In the genomic region with DNA sequence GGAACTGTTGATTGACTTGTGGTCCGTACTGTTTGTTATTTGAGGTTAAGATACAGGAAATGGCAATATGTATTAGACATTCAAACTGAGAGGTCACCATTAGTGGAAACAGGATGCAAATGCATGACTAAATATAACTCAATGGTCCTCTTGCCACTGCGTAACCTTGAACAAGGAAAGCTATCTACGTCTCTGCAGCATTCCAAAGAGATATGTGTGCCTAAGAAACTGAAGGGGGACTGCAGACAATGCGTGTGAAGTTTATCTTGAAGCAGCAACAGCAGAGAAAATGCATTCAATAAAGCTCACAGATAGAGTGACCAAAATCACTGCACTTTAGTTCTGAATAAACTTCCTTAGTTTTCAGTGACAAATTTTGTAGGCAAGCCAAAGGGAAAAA, we compare ENCODE assay signal across 27 mouse cellular contexts.
DNase-seq lines count a peak whose midpoint lies in the region; ATAC-seq and TF ChIP-seq lines count a peak whose summit lies in the region.
"Had no signal": no experiment of that assay in that cellular context is flagged by ENCODE, and none has a peak within 500 bp of the region (broad histone marks: within the 10 kb centered on the region; RNA-seq: fewer than 3 reads in every experiment).

No protein-coding gene starts in this region.

- no peak for ATAC-seq in heart, embryonic 13.5 days (ENCODE audit: extremely low read depth, insufficient number of reproducible peaks, low FRiP score, low TSS enrichment)
- no peak for ATAC-seq in kidney, postnatal 0 days (replicated peaks; ENCODE audit: low FRiP score, low read depth)
- no peak for ATAC-seq in liver, postnatal 0 days
- no peak for ATAC-seq in liver, embryonic 12.5 days
- ATAC-seq: CD4-positive, CD25-positive, alpha-beta regulatory T cell, adult 4 months; forebrain, embryonic 14.5 days; forebrain, postnatal 0 days; hindbrain, postnatal 0 days; inflammation-experienced regulatory T-cells, adult 6 months had no signal

- DNase-seq in heart, adult 18-20 months: no peak
- peak; percentile 26 for DNase-seq in kidney, postnatal 0 days (ENCODE audit: low spot score)
- no peak for DNase-seq in kidney, postnatal 4 days
- DNase-seq in liver, postnatal 0 days: no peak
- DNase-seq in left cerebral cortex, adult 8-10 months (ENCODE audit: low spot score in 2 of 2): no peak
- DNase-seq: adrenal gland, adult 2 months; adrenal gland, postnatal 14 days; cerebellum, adult 11 months; cerebellum, adult 2 months; cerebellum, adult 9-11 months; cerebellum, postnatal 25 days; forebrain, postnatal 0 days; gastrocnemius, adult 2 months; gastrocnemius, postnatal 14 days; heart, adult 11 months; heart, postnatal 14 days; heart, postnatal 4 days had no signal

- no peak for TF ChIP-seq CTCF in kidney, postnatal 0 days (IDR thresholded peaks at IDR 0.05; ENCODE audit: low read depth)
- TF ChIP-seq CTCF in liver, postnatal 0 days (IDR thresholded peaks at IDR 0.05; ENCODE audit: low read depth): no peak

- H3K4me2 ChIP-seq in heart, embryonic 13.5 days: no peak overlapping the region
- H3K4me2 ChIP-seq in kidney, postnatal 0 days (ENCODE audit: low read length): no peak overlapping the region
- no peak overlapping the region for H3K4me2 ChIP-seq in liver, postnatal 0 days (ENCODE audit: low read depth, low read length)
- H3K4me2 ChIP-seq in liver, embryonic 12.5 days: no peak overlapping the region
- H3K4me2 ChIP-seq: embryonic facial prominence, embryonic 12.5 days; embryonic facial prominence, embryonic 15.5 days; heart, embryonic 12.5 days; hindbrain, embryonic 14.5 days had no signal

- no peak overlapping the region for H3K9ac ChIP-seq in heart, embryonic 13.5 days
- no peak overlapping the region for H3K9ac ChIP-seq in kidney, postnatal 0 days (ENCODE audit: low read depth, low read length)
- no peak overlapping the region for H3K9ac ChIP-seq in liver, postnatal 0 days (replicated peaks)
- H3K9ac ChIP-seq in liver, embryonic 12.5 days: no peak overlapping the region
- H3K9ac ChIP-seq: embryonic facial prominence, embryonic 12.5 days; embryonic facial prominence, embryonic 15.5 days; forebrain, postnatal 0 days; heart, embryonic 12.5 days; hindbrain, embryonic 14.5 days had no signal

- H3K9me3 ChIP-seq in heart, embryonic 13.5 days: no peaks in the 10 kb centered on the region
- no peaks in the 10 kb centered on the region for H3K9me3 ChIP-seq in kidney, postnatal 0 days (replicated peaks; ENCODE audit: low read length)
- H3K9me3 ChIP-seq in liver, postnatal 0 days (ENCODE audit: low read length): no peaks in the 10 kb centered on the region
- no peaks in the 10 kb centered on the region for H3K9me3 ChIP-seq in liver, embryonic 12.5 days (replicated peaks)
- H3K9me3 ChIP-seq: embryonic facial prominence, embryonic 12.5 days; embryonic facial prominence, embryonic 15.5 days; heart, embryonic 12.5 days had no signal

- peak overlapping the region; percentile 50 for H3K27ac ChIP-seq in heart, embryonic 13.5 days (replicated peaks)
- H3K27ac ChIP-seq in kidney, postnatal 0 days: no peak overlapping the region
- H3K27ac ChIP-seq in liver, postnatal 0 days (ENCODE audit: low read depth): no peak overlapping the region
- no peak overlapping the region for H3K27ac ChIP-seq in liver, embryonic 12.5 days
- H3K27ac ChIP-seq: embryonic facial prominence, embryonic 12.5 days; embryonic facial prominence, embryonic 15.5 days; gastrocnemius, adult 2 months; hindbrain, embryonic 14.5 days; hindbrain, postnatal 0 days had no signal

- no peaks in the 10 kb centered on the region for H3K36me3 ChIP-seq in heart, embryonic 13.5 days
- no peaks in the 10 kb centered on the region for H3K36me3 ChIP-seq in kidney, postnatal 0 days (ENCODE audit: insufficient read depth, low read length)
- no peaks in the 10 kb centered on the region for H3K36me3 ChIP-seq in liver, postnatal 0 days (replicated peaks; ENCODE audit: insufficient read depth, low read length)
- no peaks in the 10 kb centered on the region for H3K36me3 ChIP-seq in liver, embryonic 12.5 days
- H3K36me3 ChIP-seq: embryonic facial prominence, embryonic 12.5 days; embryonic facial prominence, embryonic 15.5 days; heart, embryonic 12.5 days had no signal

- H3K4me1 ChIP-seq in heart, embryonic 13.5 days: peaks cover 27% of the 10 kb centered on the region
- H3K4me1 ChIP-seq in kidney, postnatal 0 days (replicated peaks; ENCODE audit: insufficient read depth, low read length): no peaks in the 10 kb centered on the region
- H3K4me1 ChIP-seq in liver, postnatal 0 days (ENCODE audit: insufficient read depth): 0 out of 2 replicates have a peak, but pooled peaks cover 4% of the 10 kb centered on the region
- 0 out of 2 replicates have a peak, but pooled peaks cover 9% of the 10 kb centered on the region for H3K4me1 ChIP-seq in liver, embryonic 12.5 days
- H3K4me1 ChIP-seq: embryonic facial prominence, embryonic 12.5 days; embryonic facial prominence, embryonic 15.5 days had no signal

- TF ChIP-seq EP300 in liver, postnatal 0 days (IDR thresholded peaks at IDR 0.05; ENCODE audit: low read depth): peak; percentile 55

- no peaks in the 10 kb centered on the region for H3K27me3 ChIP-seq in heart, embryonic 13.5 days (replicated peaks)
- no peaks in the 10 kb centered on the region for H3K27me3 ChIP-seq in kidney, postnatal 0 days (ENCODE audit: insufficient read depth, low read length)
- peaks cover 13% of the 10 kb centered on the region for H3K27me3 ChIP-seq in liver, postnatal 0 days (ENCODE audit: insufficient read depth, low read length)
- peaks cover 33% of the 10 kb centered on the region for H3K27me3 ChIP-seq in liver, embryonic 12.5 days (replicated peaks)
- H3K27me3 ChIP-seq: heart, embryonic 12.5 days had no signal

- 17% methylated on average over 4 of the region's 4 CpGs for WGBS in heart, embryonic 13.5 days
- WGBS in kidney, postnatal 0 days: 65% methylated on average over 4 of the region's 4 CpGs
- 24% methylated on average over 4 of the region's 4 CpGs for WGBS in liver, postnatal 0 days (ENCODE audit: insufficient replicate concordance)
- WGBS in liver, embryonic 12.5 days (ENCODE audit: insufficient replicate concordance): 18% methylated on average over 4 of the region's 4 CpGs

- H3K4me3 ChIP-seq in heart, embryonic 13.5 days: no peak overlapping the region
- no peak overlapping the region for H3K4me3 ChIP-seq in kidney, postnatal 0 days (replicated peaks; ENCODE audit: low read depth, low read length)
- no peak overlapping the region for H3K4me3 ChIP-seq in liver, postnatal 0 days (ENCODE audit: low read depth, low read length)
- no peak overlapping the region for H3K4me3 ChIP-seq in liver, embryonic 12.5 days
- H3K4me3 ChIP-seq: embryonic facial prominence, embryonic 12.5 days; embryonic facial prominence, embryonic 15.5 days; gastrocnemius, adult 2 months; heart, embryonic 12.5 days had no signal
